Mouse (Mus musculus) myocyte (in vitro differentiated cells): ENCODE measurements around the gene Aldh1b1.

Experiments used
- E2F4 ChIP-seq: IDR thresholded peaks from one replicate; pipeline ENCODE4 v1.6.1; 2011; ENCODE audit warnings: mild to moderate bottlenecking, control low read depth, moderate library complexity; ENCODE audit not compliant: insufficient read depth
- MAX ChIP-seq: IDR thresholded peaks from one replicate; pipeline ENCODE4 v1.6.1; 2011; ENCODE audit warnings: low read depth, mild to moderate bottlenecking, control low read depth
- MYOD1 ChIP-seq, 3 experiments: IDR thresholded peaks; one replicate each; pipeline ENCODE4 v1.6.1; 2011; ENCODE audit warnings: control low read depth in 2 of 3, low read depth in 2 of 3, mild to moderate bottlenecking in 2 of 3, moderate library complexity in 1 of 3; ENCODE audit not compliant: insufficient read length in 2 of 3, control insufficient read depth in 1 of 3
- MYOG ChIP-seq, 3 experiments: IDR thresholded peaks; one replicate each; pipeline ENCODE4 v1.6.1; 2011; ENCODE audit warnings: control low read depth in 2 of 3, low read depth in 2 of 3, mild to moderate bottlenecking in 2 of 3; ENCODE audit not compliant: insufficient read length in 2 of 3, control insufficient read depth in 1 of 3, insufficient read depth in 1 of 3
- POLR2A ChIP-seq: IDR thresholded peaks from one replicate; pipeline ENCODE4 v1.6.1; 2011; ENCODE audit warnings: low read depth, mild to moderate bottlenecking, control low read depth, moderate library complexity; ENCODE audit not compliant: insufficient read length
- POLR2AphosphoS2 ChIP-seq: IDR thresholded peaks from one replicate; pipeline ENCODE4 v1.6.1; 2011; ENCODE audit warnings: low read depth, control low read depth; ENCODE audit not compliant: insufficient read length
- REST ChIP-seq: IDR thresholded peaks from one replicate; pipeline ENCODE4 v1.6.1; 2011; ENCODE audit warnings: mild to moderate bottlenecking, control low read depth, moderate library complexity; ENCODE audit not compliant: insufficient read depth, insufficient read length
- SRF ChIP-seq: IDR thresholded peaks from one replicate; pipeline ENCODE4 v1.6.1; 2011; ENCODE audit warnings: low read depth; ENCODE audit not compliant: control insufficient read depth, insufficient read length
- USF1 ChIP-seq: IDR thresholded peaks from one replicate; pipeline ENCODE4 v1.6.1; 2011; ENCODE audit warnings: low read depth, mild to moderate bottlenecking, control low read depth, moderate library complexity

DNA sequence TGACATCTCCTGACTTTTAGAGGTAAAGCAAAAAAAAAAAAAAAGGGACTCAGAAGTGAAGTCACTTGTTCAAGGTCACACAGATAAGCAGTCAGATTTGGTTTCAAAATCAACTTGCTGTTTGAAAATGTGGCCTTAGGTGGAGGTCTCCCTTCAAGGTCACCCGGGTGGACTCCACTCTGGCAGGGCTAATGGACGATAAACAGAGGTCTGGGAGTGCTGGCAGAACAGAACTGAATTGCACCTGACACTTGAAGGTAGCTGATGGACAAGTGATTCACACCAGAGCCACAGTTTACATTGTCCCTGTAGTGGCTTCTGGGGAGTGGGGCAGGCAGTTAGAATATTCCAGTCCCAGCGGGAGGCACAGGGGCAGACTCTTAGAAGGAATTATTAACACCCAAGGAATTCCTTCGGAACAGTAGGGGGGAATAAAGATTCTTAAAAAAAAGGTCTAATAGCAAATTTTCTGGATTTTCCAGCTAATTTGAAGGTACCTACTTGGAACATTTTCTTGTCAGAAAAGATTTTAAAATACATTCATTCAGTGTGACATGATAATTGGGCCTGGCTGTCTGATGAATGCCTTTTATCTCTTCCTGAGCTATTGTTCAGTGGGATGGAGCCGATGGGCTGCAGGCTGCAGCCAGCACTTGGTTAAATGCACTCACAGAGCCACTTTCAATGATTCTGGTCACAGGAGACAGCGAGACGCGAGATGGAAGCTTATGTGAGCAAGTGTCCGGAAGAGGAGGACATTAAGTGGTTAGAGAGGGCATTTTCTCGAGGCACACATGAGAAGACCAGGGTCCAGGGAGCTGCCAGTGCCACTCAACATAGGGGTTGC lies 28.8 kb upstream of the Aldh1b1 start:
- TF ChIP-seq POLR2A (no peak), MAX (no peak), E2F4 (no peak), REST (no peak), POLR2AphosphoS2 (no peak), USF1 (no peak), SRF (no peak), MYOD1 (IDR thresholded peaks at IDR 0.05; ENCODE audit: control insufficient read depth in 1 of 3, insufficient read length in 2 of 3, low read depth in 2 of 3) (no peak), MYOG (IDR thresholded peaks at IDR 0.05; ENCODE audit: control insufficient read depth in 1 of 3, insufficient read depth in 1 of 3, insufficient read length in 2 of 3, low read depth in 2 of 3) (no peak)
